Mouse (Mus musculus) forebrain, embryonic 14.5 days (tissue): ENCODE measurements around the gene Vps37c. TPM values are rescaled to one million over a fixed set of nuclear protein-coding genes. Genes with fewer than 3 reads are reported as not detected.

Experiments
- ATAC-seq: fragments of 200-750 bp; cut with Nextera tagmentation; 2 replicates; pipeline ENCODE4 v1.8.0; 2017; ENCODE audit warnings: mild to moderate bottlenecking, moderate library complexity
- DNase-seq: peaks from one replicate; pipeline ENCODE4 v3.0.0-alpha.2; 2015; ENCODE audit warnings: low spot score
- H3K27ac ChIP-seq: fragments of 300-500 bp; sonication (generic); 2 replicates; pipeline ENCODE4 v1.5.1; 2014; ENCODE audit warnings: low read depth, mild to moderate bottlenecking, control low read depth, low read length, moderate library complexity
- H3K27me3 ChIP-seq: fragments of 300-500 bp; sonication (generic); replicated peaks from 2 replicates; pipeline ENCODE4 v1.6.1; 2014; ENCODE audit warnings: low read length, control low read depth, mixed read lengths; ENCODE audit not compliant: control insufficient read depth, insufficient read depth
- H3K36me3 ChIP-seq: fragments of 300-500 bp; sonication (generic); 2 replicates; pipeline ENCODE4 v1.6.1; 2014; ENCODE audit warnings: low read length, control low read depth; ENCODE audit not compliant: control insufficient read depth, insufficient read depth
- H3K4me1 ChIP-seq: fragments of 300-500 bp; sonication (generic); 2 replicates; pipeline ENCODE4 v1.6.1; 2014; ENCODE audit warnings: antibody characterized with exemption, low read length, control low read depth; ENCODE audit not compliant: control insufficient read depth, insufficient read depth
- H3K4me2 ChIP-seq: fragments of 300-500 bp; sonication (generic); 2 replicates; pipeline ENCODE4 v1.6.1; 2014; ENCODE audit warnings: mild to moderate bottlenecking, control low read depth, low read length
- H3K4me3 ChIP-seq: fragments of 300-500 bp; sonication (generic); 2 replicates; pipeline ENCODE4 v1.5.1; 2014; ENCODE audit warnings: low read depth, low read length, control low read depth
- H3K9ac ChIP-seq: fragments of 300-500 bp; sonication (generic); 2 replicates; pipeline ENCODE4 v1.6.1; 2014; ENCODE audit warnings: mild to moderate bottlenecking, low read length, control low read depth, moderate library complexity
- H3K9me3 ChIP-seq: fragments of 300-500 bp; sonication (generic); replicated peaks from 2 replicates; pipeline ENCODE4 v1.6.1; 2016; ENCODE audit warnings: low read length, control low read depth, mixed read lengths; ENCODE audit not compliant: control insufficient read depth
- WGBS: fragments of 180-500 bp; shearing (Covaris S2); extraction: QIAGEN DNeasy Blood & Tissue Kit; methylation state at CpG from one replicate; pipeline ENCODE4 v1.1.7; 2014; 5-methylcytosine and 5-hydroxymethylcytosine counted together
- polyA plus RNA-seq: library from polyadenylated mRNA; unstranded; fragments of >200 nt; fragmentation: Nextera tagmentation; extraction: Ambion mirVana; gene quantifications from 2 replicates; pipeline ENCODE4 v1.2.1, GENCODE M21; 2014

Vps37c gene
- polyA plus RNA-seq, 1 experiment from 2014 or later, result 31.9 TPM

GRCm38 (mm10) chr19:10661919-10662318 lies 26.6 kb upstream of the Vps37c start:
- no peaks in the 10 kb centered on the region for H3K4me1 ChIP-seq
- no peaks in the 10 kb centered on the region for H3K27me3 ChIP-seq
- H3K4me2 ChIP-seq, result no peak overlapping the region
- H3K9ac ChIP-seq, result no peak overlapping the region
- DNase-seq (no peak), ATAC-seq (no peak)
- no peak overlapping the region for H3K27ac ChIP-seq
- H3K9me3 ChIP-seq, result no peaks in the 10 kb centered on the region
- WGBS, result 90% methylated on average over 2 of the region's 2 CpGs
- no peaks in the 10 kb centered on the region for H3K36me3 ChIP-seq
- H3K4me3 ChIP-seq, result no peak overlapping the region

GRCm38 (mm10) chr19:10662665-10663064 lies 25.9 kb upstream of the Vps37c start:
- no peaks in the 10 kb centered on the region for H3K4me1 ChIP-seq
- no peaks in the 10 kb centered on the region for H3K36me3 ChIP-seq
- DNase-seq, result no peak
- ATAC-seq, result no peak
- H3K4me3 ChIP-seq, result no peak overlapping the region
- H3K27me3 ChIP-seq, result no peaks in the 10 kb centered on the region
- no peak overlapping the region for H3K9ac ChIP-seq
- WGBS, result 76% methylated on average over 3 of the region's 3 CpGs
- no peaks in the 10 kb centered on the region for H3K9me3 ChIP-seq
- H3K27ac ChIP-seq, result no peak overlapping the region
- H3K4me2 ChIP-seq, result no peak overlapping the region

- no peak overlapping the region for H3K4me2 ChIP-seq
- H3K4me3 ChIP-seq, result no peak overlapping the region
- DNase-seq (no peak), ATAC-seq (0 out of 2 replicates have a peak, but pooled peaks have one; percentile 20)
- no peaks in the 10 kb centered on the region for H3K9me3 ChIP-seq
- H3K27me3 ChIP-seq, result no peaks in the 10 kb centered on the region
- H3K27ac ChIP-seq, result no peak overlapping the region
- H3K36me3 ChIP-seq, result no peaks in the 10 kb centered on the region
- no peak overlapping the region for H3K9ac ChIP-seq
- no peaks in the 10 kb centered on the region for H3K4me1 ChIP-seq
- WGBS, result 58% methylated on average over 3 of the region's 3 CpGs
Measured at GRCm38 (mm10) chr19:10665093-10665492, 23.4 kb upstream of the Vps37c start.

- 10% methylated on average over 2 of the region's 2 CpGs for WGBS
- Histone ChIP-seq H3K36me3 (no peaks in the 10 kb centered on the region), H3K9ac (no peak overlapping the region), H3K9me3 (no peaks in the 10 kb centered on the region), H3K4me1 (no peaks in the 10 kb centered on the region), H3K27ac (no peak overlapping the region), H3K27me3 (no peaks in the 10 kb centered on the region), H3K4me2 (no peak overlapping the region), H3K4me3 (no peak overlapping the region)
- peak; percentile 73 for ATAC-seq
- DNase-seq, result peak; percentile 77
Measured at GRCm38 (mm10) chr19:10665499-10665898, 23.0 kb upstream of the Vps37c start.

GRCm38 (mm10) chr19:10671319-10671718 lies 17.2 kb upstream of the Vps37c start:
- H3K36me3 ChIP-seq, result no peaks in the 10 kb centered on the region
- no peak for ATAC-seq

GRCm38 (mm10) chr19:10671854-10672417 lies 16.6 kb upstream of the Vps37c start:
- ATAC-seq (no peak), DNase-seq (no peak)
- H3K9ac ChIP-seq, result no peak overlapping the region
- H3K36me3 ChIP-seq, result no peaks in the 10 kb centered on the region
- H3K4me1 ChIP-seq, result no peaks in the 10 kb centered on the region
- WGBS, result 71% methylated on average over 9 of the region's 9 CpGs
- no peaks in the 10 kb centered on the region for H3K9me3 ChIP-seq
- H3K4me3 ChIP-seq, result no peak overlapping the region
- H3K27ac ChIP-seq, result no peak overlapping the region
- no peaks in the 10 kb centered on the region for H3K27me3 ChIP-seq
- no peak overlapping the region for H3K4me2 ChIP-seq

More at GRCm38 (mm10) chr19:10671319-10671718, 17.2 kb upstream of the Vps37c start:
- H3K27me3 ChIP-seq, result no peaks in the 10 kb centered on the region
- H3K27ac ChIP-seq, result no peak overlapping the region
- H3K4me1 ChIP-seq, result no peaks in the 10 kb centered on the region
- DNase-seq, result no peak
- H3K9me3 ChIP-seq, result no peaks in the 10 kb centered on the region
- 81% methylated on average over 4 of the region's 4 CpGs for WGBS
- H3K9ac ChIP-seq, result no peak overlapping the region
- no peak overlapping the region for H3K4me2 ChIP-seq
- H3K4me3 ChIP-seq, result no peak overlapping the region

GRCm38 (mm10) chr19:10673275-10673674 lies 15.3 kb upstream of the Vps37c start:
- H3K4me2 ChIP-seq, result no peak overlapping the region
- H3K4me1 ChIP-seq, result no peaks in the 10 kb centered on the region
- no peak for DNase-seq
- ATAC-seq, result no peak
- no peak overlapping the region for H3K27ac ChIP-seq
- H3K9ac ChIP-seq, result no peak overlapping the region
- no peaks in the 10 kb centered on the region for H3K36me3 ChIP-seq
- H3K4me3 ChIP-seq, result no peak overlapping the region
- H3K9me3 ChIP-seq, result no peaks in the 10 kb centered on the region
- WGBS, result 48% methylated on average over 1 of the region's 1 CpGs
- H3K27me3 ChIP-seq, result no peaks in the 10 kb centered on the region

- no peak for DNase-seq
- H3K4me2 ChIP-seq, result no peak overlapping the region
- H3K4me1 ChIP-seq, result no peaks in the 10 kb centered on the region
- no peak overlapping the region for H3K9ac ChIP-seq
- H3K4me3 ChIP-seq, result no peak overlapping the region
- no peak for ATAC-seq
- no peaks in the 10 kb centered on the region for H3K36me3 ChIP-seq
- no peaks in the 10 kb centered on the region for H3K27me3 ChIP-seq
- no peaks in the 10 kb centered on the region for H3K9me3 ChIP-seq
- no peak overlapping the region for H3K27ac ChIP-seq
- 81% methylated on average over 16 of the region's 16 CpGs for WGBS
Measured at GRCm38 (mm10) chr19:10676656-10677055, 11.9 kb upstream of the Vps37c start.

GRCm38 (mm10) chr19:10677915-10678771 lies 10.4 kb upstream of the Vps37c start, which contains the start of gene Pga5:
Gene Pga5, minus strand, starts transcription at chr19:10678071.
- DNase-seq (peak; percentile 87), ATAC-seq (peak; percentile 83)
- Histone ChIP-seq H3K9ac (no peak within 1 kb of the TSS; the same call in 1 of the 2 replicates), H3K27ac (peak within 1 kb of the TSS; percentile 14; the same call in 1 of the 2 replicates), H3K9me3 (no peaks in the 10 kb centered on the region), H3K4me2 (no peak within 1 kb of the TSS), H3K36me3 (no peaks in the 10 kb centered on the region), H3K27me3 (no peaks in the 10 kb centered on the region), H3K4me3 (no peak within 1 kb of the TSS), H3K4me1 (no peaks in the 10 kb centered on the region)
- WGBS, result 49% methylated on average over 6 of the region's 6 CpGs
